Mouse (Mus musculus) left cerebral cortex, adult 9 months (tissue): ENCODE data around the gene Prokr1.
"Not testable (repeated sequence)": the region's sequence is repeated elsewhere in the genome, so short reads cannot be mapped to it uniquely, and the experiment has no call there.

Experiments
- DNase-seq, 2 experiments: peaks; one replicate each; pipeline ENCODE4 v3.0.0; 2022; ENCODE audit warnings: low spot score in 2 of 2

Gene Prokr1

DNA sequence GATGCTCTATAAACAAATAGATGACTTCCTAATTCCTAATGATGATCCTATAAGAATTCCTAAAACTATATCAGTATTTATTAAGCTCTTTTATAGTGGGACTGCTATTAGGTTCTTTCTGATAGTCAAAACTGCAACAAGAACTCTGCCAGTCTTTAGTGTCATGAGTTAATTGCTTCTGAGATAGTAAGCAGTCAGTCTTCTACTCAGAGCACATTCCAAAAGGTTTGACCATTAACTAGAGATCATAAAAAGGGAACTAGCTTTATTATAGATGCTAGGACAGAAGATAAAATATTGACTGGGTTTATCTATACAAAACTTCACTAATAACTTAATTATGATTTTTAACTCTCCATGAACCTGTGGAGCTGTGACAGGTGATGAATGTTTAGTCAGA lies 18.7 kb downstream of the Prokr1 start:
- not testable (repeated sequence) for DNase-seq

DNA sequence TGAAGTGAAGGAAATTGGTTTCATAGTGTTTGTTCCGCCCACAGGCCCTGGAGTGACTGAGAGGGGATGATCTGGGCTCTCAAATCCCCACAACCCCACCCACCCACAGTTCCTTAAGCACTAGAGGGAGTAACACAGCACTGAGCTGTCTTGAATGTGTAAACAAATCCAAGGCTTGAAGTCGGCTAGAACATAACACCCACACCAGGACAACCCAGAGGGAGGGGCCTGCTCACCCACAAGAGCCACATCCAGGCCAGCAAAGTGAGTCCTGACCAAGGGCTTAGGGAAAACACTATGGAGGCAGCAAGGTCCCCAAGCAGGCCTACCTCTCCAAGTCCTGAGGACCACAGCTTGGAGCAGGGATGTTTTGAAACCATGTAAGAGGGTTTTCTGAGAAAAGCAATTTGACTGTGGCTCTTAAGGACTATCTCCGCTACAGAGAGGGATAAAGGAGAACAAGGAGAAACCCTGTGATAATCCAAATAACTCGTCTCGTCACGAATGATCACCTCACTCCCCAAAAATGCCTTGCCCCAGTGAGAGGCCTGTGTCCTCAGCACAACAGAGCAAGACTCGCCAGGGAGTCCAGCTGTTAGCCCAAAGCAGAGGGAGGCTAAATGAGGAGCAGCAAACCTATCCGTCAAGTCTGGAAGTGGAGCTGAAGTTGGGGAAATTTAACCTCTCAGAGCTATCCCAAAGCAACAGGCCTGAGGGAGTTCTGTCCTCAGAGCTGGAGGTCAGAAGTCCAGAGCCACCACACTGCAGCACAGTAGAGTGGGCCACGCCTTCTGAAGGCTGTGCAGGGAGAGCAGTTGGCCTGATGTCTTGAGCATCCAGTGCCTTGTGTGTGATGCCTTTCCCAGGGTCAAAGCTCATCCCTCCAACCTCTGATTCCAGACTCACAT lies 22.6 kb downstream of the Prokr1 start:
- DNase-seq = no peak

GRCm38 (mm10) chr6:87565166-87565565 lies 25.4 kb downstream of the Prokr1 start:
- DNase-seq = no peak

DNA sequence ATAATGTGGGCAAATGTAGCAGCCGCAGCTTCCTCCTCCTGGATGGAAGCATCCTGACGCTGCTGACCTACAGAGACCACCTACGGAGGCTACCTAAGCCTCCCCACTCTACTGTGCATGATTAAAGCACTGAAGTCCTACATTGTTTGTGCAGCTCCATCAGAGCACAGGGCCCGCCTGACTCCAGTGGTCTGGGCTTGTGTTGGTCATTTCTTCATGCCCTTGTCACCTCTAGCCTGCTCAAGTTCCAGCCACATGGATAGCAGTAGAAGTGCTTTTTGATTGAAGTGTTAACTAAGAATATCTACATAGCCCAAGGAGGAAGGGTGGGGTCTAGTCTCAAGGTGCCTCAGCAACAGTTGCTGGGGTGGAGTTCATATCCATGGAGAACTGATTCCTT lies 26.2 kb downstream of the Prokr1 start:
- no peak for DNase-seq

DNA sequence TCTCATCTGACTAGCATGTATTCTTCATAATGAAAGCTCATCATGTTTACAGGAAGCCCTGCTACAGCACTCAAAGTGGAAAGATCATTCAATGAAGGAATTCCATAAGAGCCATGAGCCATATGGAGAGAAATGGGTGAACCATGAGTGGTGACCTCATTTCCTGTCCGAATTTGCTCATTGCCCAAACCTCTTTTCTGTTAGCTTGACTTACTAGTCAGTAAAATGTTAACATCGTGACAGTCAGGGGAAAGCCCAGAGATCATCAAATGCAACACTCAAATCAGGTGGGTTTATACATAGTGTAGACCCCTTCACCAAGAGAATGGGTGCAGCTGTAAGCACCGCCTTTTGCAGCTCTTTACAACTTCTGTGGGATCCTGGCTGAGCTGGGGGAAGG lies 36.8 kb downstream of the Prokr1 start:
- DNase-seq = no peak

- DNase-seq = peak in 1 of 2 experiments; percentile 30
Measured at GRCm38 (mm10) chr6:87552054-87552807, 38.3 kb downstream of the Prokr1 start.

DNA sequence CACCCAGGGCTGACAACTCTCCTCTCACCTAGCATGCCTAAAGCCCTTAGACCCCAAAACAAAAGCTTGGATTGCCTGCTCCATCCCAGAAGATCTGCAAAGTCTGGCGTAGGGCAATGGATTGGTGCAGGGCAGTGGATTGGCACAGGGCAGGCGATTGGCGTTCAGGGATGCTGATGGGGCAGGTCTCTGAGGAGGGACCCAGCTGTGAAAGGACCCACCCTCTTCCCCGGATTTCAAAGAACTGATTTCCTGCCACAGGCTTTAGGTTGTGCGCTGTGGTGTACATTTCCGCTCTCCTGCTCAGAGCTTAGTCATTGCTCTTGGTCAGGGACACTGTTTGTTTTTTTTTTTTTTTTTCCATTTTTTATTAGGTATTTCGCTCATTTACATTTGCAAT lies 42.7 kb downstream of the Prokr1 start:
- DNase-seq = no peak

DNA sequence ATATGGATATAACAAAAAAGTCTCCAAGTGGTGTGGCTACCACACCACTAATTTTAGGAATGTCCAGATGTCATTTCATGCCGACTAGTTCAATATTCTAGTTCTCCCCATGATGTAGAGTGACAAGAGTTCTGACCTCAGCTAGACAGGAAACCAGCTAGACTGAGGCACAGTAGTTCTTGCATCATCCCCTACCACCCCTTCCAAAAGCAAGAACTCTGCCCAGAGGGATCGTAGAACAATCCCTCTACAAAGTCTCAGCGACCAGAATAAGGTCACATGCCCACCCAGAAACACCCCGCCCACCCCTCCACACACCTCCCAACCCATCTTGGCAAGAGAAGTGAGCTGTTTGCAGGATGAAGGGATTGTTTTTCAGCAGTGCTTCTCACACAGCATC lies 43.1 kb downstream of the Prokr1 start:
- no peak for DNase-seq

DNA sequence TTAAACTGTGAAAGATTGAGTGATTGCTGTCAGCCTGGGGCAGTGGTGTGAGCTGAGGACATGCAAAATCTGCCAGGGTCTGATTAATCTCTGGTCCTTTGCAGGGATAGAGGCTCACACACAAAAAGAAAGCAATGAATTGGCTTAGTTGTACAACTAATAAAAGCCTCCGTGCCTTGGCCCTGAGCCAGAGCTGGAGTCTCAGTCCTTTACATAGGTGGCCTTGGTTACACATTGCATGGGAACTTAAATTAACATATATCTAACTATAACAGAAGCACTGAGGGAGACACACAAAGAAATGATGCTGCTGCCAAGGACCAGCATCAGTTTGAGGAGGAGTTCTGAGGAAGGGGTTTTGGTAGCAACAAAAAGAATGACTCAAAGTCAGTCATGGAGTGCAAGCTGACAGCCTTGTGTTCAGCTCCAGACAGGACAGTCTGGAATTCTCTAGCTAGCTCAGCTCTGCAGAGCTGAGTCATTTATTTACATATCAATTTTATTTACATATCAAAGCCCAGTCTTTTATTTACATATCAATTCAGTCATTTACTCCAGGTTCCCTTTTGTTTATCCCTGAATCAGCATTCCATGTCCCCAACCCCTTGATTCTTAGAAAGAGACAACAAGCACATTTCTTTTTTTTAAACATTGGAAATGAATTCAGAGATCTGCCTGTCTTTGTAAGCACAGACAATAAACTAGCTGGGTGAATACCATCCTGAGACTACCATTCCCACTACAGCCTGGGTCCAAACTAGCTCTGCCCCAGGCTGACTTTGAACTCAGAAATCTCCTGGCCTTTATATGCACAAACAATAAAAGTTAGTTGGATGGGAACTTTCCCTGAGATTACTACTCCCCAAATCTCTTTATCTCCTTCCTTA lies 45.0 kb downstream of the Prokr1 start:
- no peak for DNase-seq

GRCm38 (mm10) chr6:87542027-87542426 lies 48.5 kb downstream of the Prokr1 start:
- no peak for DNase-seq

- no peak for DNase-seq
Measured at GRCm38 (mm10) chr6:87541171-87541571, 49.4 kb downstream of the Prokr1 start.

DNA sequence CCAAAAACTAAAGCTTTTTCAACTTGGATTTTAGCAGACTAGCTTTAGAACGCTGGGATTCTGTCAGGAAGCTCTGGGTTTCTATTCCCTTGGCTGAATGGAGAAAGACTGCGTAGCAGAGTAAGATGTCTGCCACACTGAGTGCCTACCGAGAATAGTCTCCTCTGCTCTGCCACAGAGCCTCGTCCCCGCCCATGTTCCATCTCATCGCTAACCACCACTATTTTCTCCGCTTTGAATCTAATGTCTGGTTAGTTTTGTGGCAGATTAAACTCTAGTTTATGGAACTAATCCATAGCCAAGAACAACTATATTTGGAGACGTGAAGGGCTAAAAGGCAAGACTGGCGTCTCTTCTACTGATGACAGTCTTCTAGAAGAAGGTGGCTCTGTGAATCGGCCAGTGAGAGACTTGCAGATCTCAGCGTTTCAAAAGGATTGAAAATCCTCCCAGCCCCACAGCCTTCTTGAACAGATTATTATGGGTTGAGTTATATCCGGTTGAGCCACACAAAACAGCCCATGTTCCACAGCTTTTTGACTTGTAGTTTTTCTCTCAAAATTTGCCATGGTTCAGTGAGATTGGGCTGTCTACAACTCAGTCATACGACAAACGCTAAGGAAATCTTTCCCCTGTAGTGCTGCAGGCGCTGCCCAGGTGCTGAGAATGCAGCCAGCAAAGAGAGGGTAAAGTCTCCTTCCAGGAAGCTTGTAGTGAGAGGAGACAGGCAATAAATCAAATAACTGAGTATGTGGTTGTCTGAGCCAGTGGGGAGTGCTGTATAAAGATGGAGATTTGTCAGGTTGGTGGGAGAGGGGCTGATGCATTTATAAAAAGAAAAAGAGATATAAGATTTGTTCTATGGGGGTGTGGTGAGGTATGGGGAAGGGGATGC lies 51.9 kb downstream of the Prokr1 start:
- DNase-seq = no peak

GRCm38 (mm10) chr6:87537678-87538077 lies 52.9 kb downstream of the Prokr1 start:
- DNase-seq = no peak

- no peak for DNase-seq
Measured at GRCm38 (mm10) chr6:87536270-87536669, 54.3 kb downstream of the Prokr1 start.

- peak in 1 of 2 experiments; percentile 64 for DNase-seq
Measured at GRCm38 (mm10) chr6:87535651-87536050, 54.9 kb downstream of the Prokr1 start.

DNA sequence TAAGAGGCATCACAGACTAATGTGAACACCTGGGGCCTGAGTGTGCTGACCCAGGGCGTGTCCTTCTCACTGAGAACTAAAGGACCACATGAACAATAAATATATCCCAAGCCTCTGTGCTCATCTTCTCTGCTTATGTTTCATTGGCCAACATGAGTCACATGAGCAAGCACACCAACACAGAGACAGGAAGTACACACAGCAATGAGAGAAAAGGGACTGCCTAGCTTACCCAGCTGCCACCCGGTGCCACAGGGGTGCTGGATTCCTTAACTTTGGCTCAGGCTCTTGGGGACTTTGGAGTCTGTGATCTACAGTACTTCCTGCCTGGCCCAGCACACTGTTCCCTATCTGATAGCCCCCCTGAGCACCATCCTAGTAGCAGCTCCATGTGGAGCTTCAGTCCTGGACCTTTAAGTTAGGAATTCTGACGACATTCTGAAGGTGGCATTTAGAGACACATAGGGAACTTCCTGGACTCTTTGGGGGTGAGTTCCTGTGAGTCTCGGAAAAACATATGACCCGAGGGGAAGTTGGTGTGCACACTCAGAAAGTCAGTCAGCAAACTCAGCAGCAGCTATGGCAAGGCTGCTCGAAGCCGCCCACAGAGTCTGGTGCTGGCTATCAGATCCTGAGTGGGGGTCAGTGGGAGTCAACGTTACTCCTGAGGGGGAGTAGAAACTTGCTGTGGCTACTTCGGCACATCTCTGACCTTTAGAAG lies 55.5 kb downstream of the Prokr1 start:
- DNase-seq = no peak

DNA sequence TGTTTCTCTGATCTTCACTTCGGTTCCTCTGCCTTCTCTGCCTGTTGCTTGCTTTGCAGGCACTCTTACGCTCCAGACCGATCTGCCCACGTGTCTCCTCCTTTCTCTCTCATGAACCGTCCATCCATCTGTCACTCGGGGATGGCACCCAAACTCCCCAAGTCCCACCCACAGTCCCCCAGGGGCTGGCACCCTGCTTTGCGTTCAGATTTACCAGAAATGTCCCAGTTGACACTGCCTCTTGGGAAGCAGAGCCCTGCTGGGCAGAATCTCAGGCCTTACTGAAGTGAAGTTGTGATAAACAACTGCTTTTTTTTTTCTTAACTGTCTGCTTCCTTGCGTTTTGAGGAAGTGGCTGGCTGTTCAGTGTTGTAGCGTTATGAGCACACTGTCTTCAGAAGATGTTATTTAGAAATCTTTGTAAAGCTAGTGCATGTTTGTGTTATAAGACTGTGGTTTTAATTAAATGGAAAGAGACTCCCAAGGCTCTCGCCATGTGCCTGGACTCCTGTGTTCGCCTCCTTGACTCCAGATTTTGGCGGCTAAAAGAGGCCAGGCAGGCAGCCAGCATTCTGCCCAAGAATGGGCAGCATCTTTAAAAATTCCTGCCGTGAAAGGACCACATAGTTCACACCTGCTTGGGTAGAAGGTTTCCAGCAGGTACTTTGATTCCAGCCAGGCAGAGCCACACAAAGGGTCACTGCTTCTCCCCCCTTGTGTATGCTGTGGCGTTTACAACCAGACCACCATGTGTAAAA lies 57.4 kb downstream of the Prokr1 start, which contains the start of gene Arhgap25:
Gene Arhgap25 (minus strand): TSS at position 307 of the 758 bp plus-strand sequence.
- peak in 1 of 2 experiments; percentile 53 for DNase-seq

- DNase-seq = no peak
Measured at GRCm38 (mm10) chr6:87531456-87532015, 59.0 kb downstream of the Prokr1 start.

DNA sequence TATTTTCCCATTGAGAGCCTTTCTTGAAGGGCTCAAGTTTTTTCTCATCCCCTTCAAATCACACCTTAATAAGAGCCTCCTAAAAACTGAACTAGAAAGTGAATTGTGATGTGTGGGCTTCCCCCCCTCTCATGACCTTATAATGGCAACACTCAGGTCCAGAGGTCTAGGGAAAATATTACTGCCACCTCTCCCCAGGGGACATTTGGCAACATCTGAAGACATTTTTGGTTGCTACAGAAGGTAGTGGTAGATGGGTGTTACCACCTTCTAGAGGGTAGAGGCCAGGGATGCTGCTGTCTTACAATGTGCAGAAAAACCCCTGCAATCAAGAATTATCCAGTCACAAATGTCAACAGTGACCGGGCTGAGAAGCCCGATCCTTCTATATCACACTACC lies 60.2 kb downstream of the Prokr1 start:
- no peak for DNase-seq
